Mouse (Mus musculus) bone marrow macrophage, adult 2 months (primary cell): ENCODE data around the gene Mef2b.

Experiments
- CTCF ChIP-seq: IDR thresholded peaks from 2 replicates; pipeline ENCODE4 v1.5.1; 2012; ENCODE audit warnings: low read depth, mild to moderate bottlenecking, low read length, moderate library complexity
- POLR2A ChIP-seq: IDR thresholded peaks from 2 replicates; pipeline ENCODE4 v1.6.1; 2012; ENCODE audit warnings: mild to moderate bottlenecking, low read depth, low read length, borderline replicate concordance

- no peak for TF ChIP-seq CTCF
- TF ChIP-seq POLR2A, result no peak
Observed at GRCm38 (mm10) chr8:70160015-70160414, 20.5 kb downstream of the Mef2b start.
